Mouse (Mus musculus) myocyte (in vitro differentiated cells): ENCODE data around the gene Msi1.

Source experiments
- MYOG ChIP-seq, 3 experiments: IDR thresholded peaks; one replicate each; pipeline ENCODE4 v1.6.1; 2011; ENCODE audit warnings: control low read depth in 2 of 3, low read depth in 2 of 3, mild to moderate bottlenecking in 2 of 3; ENCODE audit not compliant: insufficient read length in 2 of 3, control insufficient read depth in 1 of 3, insufficient read depth in 1 of 3
- POLR2A ChIP-seq: IDR thresholded peaks from one replicate; pipeline ENCODE4 v1.6.1; 2011; ENCODE audit warnings: low read depth, mild to moderate bottlenecking, control low read depth, moderate library complexity; ENCODE audit not compliant: insufficient read length

DNA sequence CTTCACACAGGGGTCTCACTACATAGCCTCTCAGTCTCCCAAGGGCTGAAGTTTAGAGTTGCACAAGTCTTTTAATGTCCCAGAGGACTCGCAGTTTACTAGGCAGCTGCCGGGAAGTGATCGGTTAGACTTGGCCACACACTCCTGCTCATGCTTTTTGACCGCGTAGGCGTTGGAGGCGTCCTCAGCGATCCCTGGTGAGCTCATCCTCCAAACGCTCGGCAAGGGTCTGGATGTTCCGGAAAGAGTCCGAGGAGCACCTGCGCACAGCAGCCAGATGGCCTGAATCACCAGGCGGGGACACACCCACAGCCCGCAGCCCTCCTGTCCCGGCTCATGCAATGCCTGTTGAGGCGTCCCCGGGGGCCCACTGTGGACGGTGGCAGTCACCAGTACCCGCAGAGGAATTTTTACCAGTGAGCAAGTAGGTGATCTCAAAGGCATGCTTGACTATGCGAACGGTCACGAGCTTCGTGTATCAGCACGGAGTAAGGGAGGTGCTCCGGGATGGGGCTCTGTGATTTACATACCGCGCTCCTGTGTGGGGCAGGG is 62.4 kb downstream of the Msi1 start:
- TF ChIP-seq POLR2A (peak; percentile 62), MYOG (IDR thresholded peaks at IDR 0.05; ENCODE audit: control insufficient read depth in 1 of 3, insufficient read depth in 1 of 3, insufficient read length in 2 of 3, low read depth in 2 of 3) (peak; percentile 55 to 98 (median 94))
